Mouse (Mus musculus): Measurements from ENCODE around the gene Rtf1.

DNA sequence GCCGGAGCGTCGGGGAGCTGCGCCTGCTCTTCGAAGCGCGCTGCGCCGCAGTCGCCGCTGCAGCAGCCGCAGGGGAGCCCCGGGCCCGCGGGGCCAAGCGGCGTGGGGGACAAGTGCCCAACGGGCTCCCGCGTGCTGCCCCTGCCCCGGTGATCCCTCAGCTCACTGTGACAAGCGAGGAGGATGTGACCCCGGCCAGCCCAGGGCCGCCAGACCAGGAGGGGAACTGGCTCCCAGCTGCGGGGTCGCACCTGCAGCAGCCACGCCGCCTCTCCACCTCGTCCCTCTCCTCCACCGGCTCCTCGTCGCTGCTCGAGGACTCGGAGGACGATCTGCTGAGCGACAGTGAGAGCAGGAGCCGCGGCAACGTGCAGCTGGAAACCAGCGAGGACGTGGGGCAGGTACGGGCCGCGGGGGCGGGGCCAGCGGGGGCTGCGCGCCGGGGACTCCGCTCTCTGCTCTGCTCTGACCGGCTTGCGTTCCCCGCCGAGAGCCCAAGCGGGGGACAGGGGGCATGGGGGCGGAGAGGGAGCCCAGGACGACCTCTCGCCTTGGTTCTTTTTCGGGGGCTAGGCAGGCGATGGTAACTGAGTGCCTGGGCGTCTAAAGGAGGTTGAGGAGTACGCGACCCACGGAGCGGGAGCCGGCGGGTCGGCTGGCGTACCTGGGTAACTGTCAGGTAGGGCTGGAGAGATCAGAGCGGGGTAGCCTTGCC is 67.8 kb downstream of the Rtf1 start:
- TF ChIP-seq POLR2A (IDR thresholded peaks at IDR 0.05; ENCODE audit: borderline replicate concordance, insufficient read depth, low read length) (no peak), CTCF (IDR thresholded peaks at IDR 0.05; ENCODE audit: borderline replicate concordance, insufficient read depth, low read depth, low read length) (no peak)

All from cerebellum, adult 2 months (tissue).